Mouse (Mus musculus) thymus, adult 2 months (tissue): ENCODE data around the gene Pla1a.

Source experiments
- CTCF ChIP-seq: fragments of 200-500 bp; IDR thresholded peaks from 2 replicates; pipeline ENCODE4 v1.5.1; 2012; ENCODE audit warnings: mild to moderate bottlenecking, control low read depth, low read length, moderate library complexity, borderline replicate concordance; ENCODE audit not compliant: control insufficient read depth, poor library complexity, insufficient read depth; ENCODE audit errors: extremely low read depth
- POLR2A ChIP-seq: fragments of 200-500 bp; IDR thresholded peaks from 2 replicates; pipeline ENCODE4 v1.6.1; 2012; ENCODE audit warnings: mild to moderate bottlenecking, low read length, control low read depth, moderate library complexity; ENCODE audit not compliant: control insufficient read depth, poor library complexity, insufficient read depth; ENCODE audit errors: extremely low read depth

- TF ChIP-seq POLR2A (no peak), CTCF (no peak)
Observed at GRCm38 (mm10) chr16:38362493-38363255, 70.3 kb downstream of the Pla1a start.
